Mouse (Mus musculus): Measurements from ENCODE around the gene Castor2. TPM values are rescaled to one million over a fixed set of nuclear protein-coding genes. Genes with fewer than 3 reads are reported as not detected.

Gene Castor2
- total and polyA plus RNA-seq, 3 experiments, result 0.46 to 1.4 TPM; not detected in 1

GRCm38 (mm10) chr5:134173206-134173605 is 73.7 kb downstream of the Castor2 start:
- TF ChIP-seq MXI1 (IDR thresholded peaks at IDR 0.05; ENCODE audit: low read depth, low read length), result peak; percentile 59
- TF ChIP-seq MAX (IDR thresholded peaks at IDR 0.05; ENCODE audit: low read length), result peak; percentile 60; the same call in 1 of the 2 replicates
- no peak for TF ChIP-seq KAT2A (conservative IDR thresholded peaks at IDR 0.05; ENCODE audit: low read depth, low read length)
- TF ChIP-seq ETS1 (IDR thresholded peaks at IDR 0.05; ENCODE audit: low read depth, low read length), result no peak
- TF ChIP-seq NRF1 (IDR thresholded peaks at IDR 0.05; ENCODE audit: insufficient read depth, low read depth, low read length, poor library complexity, severe bottlenecking), result no peak
- TF ChIP-seq UBTF (IDR thresholded peaks at IDR 0.05; ENCODE audit: borderline replicate concordance, insufficient read depth, low read depth, low read length), result no peak
- TF ChIP-seq HCFC1 (IDR thresholded peaks at IDR 0.05; ENCODE audit: low read depth, low read length), result 0 out of 2 replicates have a peak, but pooled peaks have one; percentile 20
- TF ChIP-seq SMC3 (IDR thresholded peaks at IDR 0.05; ENCODE audit: low read depth, low read length), result peak; percentile 51
- peak; percentile 87 to 97 (median 92) for TF ChIP-seq CTCF (IDR thresholded peaks at IDR 0.05 in 2 of 3, conservative IDR thresholded peaks at IDR 0.05 in 1 of 3; ENCODE audit: control insufficient read depth in 1 of 3, insufficient read depth in 1 of 3, low read depth in 2 of 3, low read length in 3 of 3, poor library complexity in 1 of 3, severe bottlenecking in 1 of 3)
- no peak for TF ChIP-seq MEF2A (IDR thresholded peaks at IDR 0.05; ENCODE audit: extremely low read depth, insufficient replicate concordance, low read depth, low read length, poor library complexity, severe bottlenecking)
- peak; percentile 33 for TF ChIP-seq RAD21 (IDR thresholded peaks at IDR 0.05; ENCODE audit: low read depth, low read length)
- TF ChIP-seq ELF1 (IDR thresholded peaks at IDR 0.05; ENCODE audit: low read depth, low read length), result no peak
- TF ChIP-seq MYC (IDR thresholded peaks at IDR 0.05; ENCODE audit: low read depth, low read length), result peak; percentile 71
- peak; percentile 15; the same call in 1 of the 2 replicates for TF ChIP-seq ZC3H11A (IDR thresholded peaks at IDR 0.05; ENCODE audit: low read depth, low read length)
- TF ChIP-seq SIN3A (IDR thresholded peaks at IDR 0.05; ENCODE audit: low read length), result peak; percentile 41; the same call in 1 of the 2 replicates
- DNase-seq (ENCODE audit: low read depth, low spot score), result peak; percentile 80
- H3K79me2 ChIP-seq (ENCODE audit: control insufficient read depth, insufficient read depth, low read length, poor library complexity), result peaks cover 27% of the 10 kb centered on the region

GRCm38 (mm10) chr5:134175696-134176095 is 76.2 kb downstream of the Castor2 start:
- peaks cover 2 to 14% of the 10 kb centered on the region in 2 experiments for H3K36me3 ChIP-seq (ENCODE audit: control insufficient read depth in 1 of 2, insufficient read depth in 2 of 2, low read length in 2 of 2)
- H3K4me1 ChIP-seq (ENCODE audit: control insufficient read depth in 1 of 2, insufficient read depth in 2 of 2, low read length in 2 of 2), result peaks cover 0 to 6% of the 10 kb centered on the region in 2 experiments; a peak in 2 of 4 replicates
- H3K79me2 ChIP-seq (ENCODE audit: control insufficient read depth, insufficient read depth, low read length, poor library complexity), result peaks cover 27% of the 10 kb centered on the region
- no peaks in the 10 kb centered on the region for H3K27me3 ChIP-seq (ENCODE audit: control insufficient read depth in 1 of 2, insufficient read depth in 2 of 2, low read length in 2 of 2)
- H3K9me3 ChIP-seq (replicated peaks; ENCODE audit: insufficient read depth, low read length), result no peaks in the 10 kb centered on the region
- TF ChIP-seq TBP (IDR thresholded peaks at IDR 0.05; ENCODE audit: low read depth, low read length) (peak; percentile 92), KAT2A (conservative IDR thresholded peaks at IDR 0.05; ENCODE audit: low read depth, low read length) (no peak)
- peak overlapping the region; percentile 93 to 97 for H3K4me3 ChIP-seq (ENCODE audit: control insufficient read depth in 1 of 2, insufficient read depth in 1 of 2, low read depth in 2 of 2, low read length in 2 of 2)
- DNase-seq (ENCODE audit: low read depth, low spot score), result peak; percentile 65
- peak overlapping the region; percentile 80 for H3K27ac ChIP-seq (ENCODE audit: control insufficient read depth, low read depth, low read length)
- H3K9ac ChIP-seq (ENCODE audit: control insufficient read depth, low read depth, low read length, poor library complexity, severe bottlenecking), result peak overlapping the region; percentile 94

More at GRCm38 (mm10) chr5:134173206-134173605, 73.7 kb downstream of the Castor2 start:
- Histone ChIP-seq H3K9me3 (replicated peaks; ENCODE audit: insufficient read depth, low read length) (no peaks in the 10 kb centered on the region), H3K36me3 (ENCODE audit: control insufficient read depth in 1 of 2, insufficient read depth in 2 of 2, low read length in 2 of 2) (peaks cover 4 to 14% of the 10 kb centered on the region in 2 experiments), H3K9ac (ENCODE audit: control insufficient read depth, low read depth, low read length, poor library complexity, severe bottlenecking) (no peak overlapping the region), H3K27me3 (ENCODE audit: control insufficient read depth in 1 of 2, insufficient read depth in 2 of 2, low read length in 2 of 2) (no peaks in the 10 kb centered on the region), H3K4me3 (ENCODE audit: control insufficient read depth in 1 of 2, insufficient read depth in 1 of 2, low read depth in 2 of 2, low read length in 2 of 2) (no peak overlapping the region), H3K27ac (ENCODE audit: control insufficient read depth, low read depth, low read length) (no peak overlapping the region), H3K4me1 (ENCODE audit: control insufficient read depth in 1 of 2, insufficient read depth in 2 of 2, low read length in 2 of 2) (peaks cover 0 to 6% of the 10 kb centered on the region in 2 experiments; a peak in 2 of 4 replicates)
